Mouse (Mus musculus) intestine, embryonic 16.5 days (tissue): ENCODE measurements around the gene Grn. TPM values are rescaled to one million over a fixed set of nuclear protein-coding genes. Genes with fewer than 3 reads are reported as not detected.
A peak's percentile ranks its signal among the peaks of the same experiment; 100 is the strongest.

ENCODE experiments used
- ATAC-seq: fragments of 200-750 bp; cut with Nextera tagmentation; 2 replicates; pipeline ENCODE4 v1.8.0; 2017; ENCODE audit warnings: moderate TSS enrichment, moderate library complexity
- H3K27ac ChIP-seq: fragments of 300-500 bp; sonication (generic); 2 replicates; pipeline ENCODE4 v1.5.1; 2014; ENCODE audit warnings: mild to moderate bottlenecking, low read length
- H3K27me3 ChIP-seq: fragments of 300-500 bp; sonication (generic); replicated peaks from 2 replicates; pipeline ENCODE4 v1.6.1; 2014; ENCODE audit warnings: low read length, control low read depth, mixed read lengths; ENCODE audit not compliant: control insufficient read depth, insufficient read depth
- H3K36me3 ChIP-seq: fragments of 300-500 bp; sonication (generic); 2 replicates; pipeline ENCODE4 v1.6.1; 2014; ENCODE audit warnings: low read length, control low read depth; ENCODE audit not compliant: control insufficient read depth, insufficient read depth
- H3K4me1 ChIP-seq: fragments of 300-500 bp; sonication (generic); 2 replicates; pipeline ENCODE4 v1.6.1; 2014; ENCODE audit warnings: low read length, control low read depth, mixed read lengths; ENCODE audit not compliant: control insufficient read depth, insufficient read depth
- H3K4me2 ChIP-seq: fragments of 300-500 bp; sonication (generic); 2 replicates; pipeline ENCODE4 v1.6.1; 2014; ENCODE audit warnings: low read depth, low read length, control low read depth
- H3K4me3 ChIP-seq: fragments of 300-500 bp; sonication (generic); 2 replicates; pipeline ENCODE4 v1.5.1; 2014; ENCODE audit warnings: mild to moderate bottlenecking, low read length
- H3K9ac ChIP-seq: fragments of 300-500 bp; sonication (generic); 2 replicates; pipeline ENCODE4 v1.6.1; 2014; ENCODE audit warnings: low read depth, low read length
- H3K9me3 ChIP-seq: fragments of 300-500 bp; sonication (generic); 2 replicates; pipeline ENCODE4 v1.6.1; 2016; ENCODE audit warnings: low read length, control low read depth; ENCODE audit not compliant: control insufficient read depth
- WGBS: fragments of 180-500 bp; shearing (Covaris S2); extraction: QIAGEN DNeasy Blood & Tissue Kit; methylation state at CpG from one replicate; pipeline ENCODE4 v1.1.7; 2014; 5-methylcytosine and 5-hydroxymethylcytosine counted together
- polyA plus RNA-seq: library from polyadenylated mRNA; unstranded; fragments of >200 nt; fragmentation: Nextera tagmentation; extraction: Ambion mirVana; gene quantifications from 2 replicates; pipeline ENCODE4 v1.2.1, GENCODE M21; 2015

Gene Grn
- polyA plus RNA-seq, 1 experiment from 2014 or later = 221 TPM

- Histone ChIP-seq H3K4me3 (peak overlapping the region; percentile 50), H3K4me1 (peaks cover 22% of the 10 kb centered on the region), H3K9me3 (no peaks in the 10 kb centered on the region), H3K27me3 (peaks cover 8% of the 10 kb centered on the region; the same call in 1 of the 2 replicates), H3K4me2 (peak overlapping the region; percentile 95), H3K9ac (peak overlapping the region; percentile 43; the same call in 1 of the 2 replicates), H3K36me3 (no peaks in the 10 kb centered on the region), H3K27ac (0 out of 2 replicates have a peak overlapping the region, but pooled peaks have one; percentile 2)
- ATAC-seq = peak; percentile 34
- 18% methylated on average over 15 of the region's 15 CpGs for WGBS
Measured at GRCm38 (mm10) chr11:102392441-102393237, 37.5 kb upstream of the Grn start.

GRCm38 (mm10) chr11:102393238-102393634 is 36.9 kb upstream of the Grn start, which contains the start of gene Rundc3a:
TSS of gene Rundc3a (plus strand) at chr11:102393403.
- H3K36me3 ChIP-seq = no peaks in the 10 kb centered on the region
- no peaks in the 10 kb centered on the region for H3K9me3 ChIP-seq
- peak within 1 kb of the TSS; percentile 95 for H3K4me2 ChIP-seq
- under 1% methylated on average over 32 of the region's 34 CpGs for WGBS
- peak; percentile 78 for ATAC-seq
- peak within 1 kb of the TSS; percentile 58 for H3K9ac ChIP-seq
- H3K27me3 ChIP-seq = peaks cover 8% of the 10 kb centered on the region; the same call in 1 of the 2 replicates
- peak within 1 kb of the TSS; percentile 50 for H3K4me3 ChIP-seq
- H3K4me1 ChIP-seq = peaks cover 22% of the 10 kb centered on the region
- H3K27ac ChIP-seq = 0 out of 2 replicates have a peak within 1 kb of the TSS, but pooled peaks have one; percentile 2

DNA sequence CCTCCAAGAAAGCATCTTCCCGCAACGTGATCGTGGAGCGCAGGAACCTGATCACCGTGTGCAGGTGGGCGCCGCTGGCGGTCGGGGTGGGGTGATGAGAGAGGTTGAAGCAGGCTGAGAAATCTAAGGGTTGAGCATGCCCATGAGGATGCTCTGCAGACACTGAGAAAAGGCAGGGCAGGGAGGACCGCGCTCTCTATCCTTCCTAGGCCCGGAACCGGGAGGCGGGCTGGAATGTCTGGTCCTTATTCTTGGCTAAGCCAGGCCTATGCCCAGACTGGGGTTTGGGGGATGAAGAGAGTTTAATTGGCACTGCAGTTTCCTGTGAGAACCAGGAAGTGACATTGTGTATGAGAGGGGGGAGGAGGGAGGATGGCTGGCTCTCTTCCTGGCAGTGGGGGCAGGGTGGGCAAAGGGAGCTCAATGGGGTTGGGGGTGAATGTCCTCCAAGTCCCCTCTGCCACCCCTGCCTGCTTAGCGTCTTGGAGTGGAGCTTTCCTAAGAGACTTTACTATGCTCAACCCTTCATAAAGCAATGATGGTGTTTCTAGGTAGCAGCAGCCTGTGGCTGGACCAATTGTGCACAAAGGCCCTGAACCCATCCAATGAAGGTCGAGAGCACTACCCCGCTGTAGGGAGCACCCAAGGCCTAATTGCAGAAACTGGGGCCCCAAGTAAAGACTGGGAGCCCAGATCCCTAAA is 36.2 kb upstream of the Grn start:
- peak; percentile 31 for ATAC-seq
- Histone ChIP-seq H3K4me3 (peak overlapping the region; percentile 50), H3K36me3 (no peaks in the 10 kb centered on the region), H3K4me2 (peak overlapping the region; percentile 95), H3K9me3 (no peaks in the 10 kb centered on the region), H3K27me3 (peaks cover 12% of the 10 kb centered on the region; the same call in 1 of the 2 replicates), H3K9ac (peak overlapping the region; percentile 58), H3K27ac (0 out of 2 replicates have a peak overlapping the region, but pooled peaks have one; percentile 2), H3K4me1 (peaks cover 25% of the 10 kb centered on the region)
- 10% methylated on average over 17 of the region's 17 CpGs for WGBS

DNA sequence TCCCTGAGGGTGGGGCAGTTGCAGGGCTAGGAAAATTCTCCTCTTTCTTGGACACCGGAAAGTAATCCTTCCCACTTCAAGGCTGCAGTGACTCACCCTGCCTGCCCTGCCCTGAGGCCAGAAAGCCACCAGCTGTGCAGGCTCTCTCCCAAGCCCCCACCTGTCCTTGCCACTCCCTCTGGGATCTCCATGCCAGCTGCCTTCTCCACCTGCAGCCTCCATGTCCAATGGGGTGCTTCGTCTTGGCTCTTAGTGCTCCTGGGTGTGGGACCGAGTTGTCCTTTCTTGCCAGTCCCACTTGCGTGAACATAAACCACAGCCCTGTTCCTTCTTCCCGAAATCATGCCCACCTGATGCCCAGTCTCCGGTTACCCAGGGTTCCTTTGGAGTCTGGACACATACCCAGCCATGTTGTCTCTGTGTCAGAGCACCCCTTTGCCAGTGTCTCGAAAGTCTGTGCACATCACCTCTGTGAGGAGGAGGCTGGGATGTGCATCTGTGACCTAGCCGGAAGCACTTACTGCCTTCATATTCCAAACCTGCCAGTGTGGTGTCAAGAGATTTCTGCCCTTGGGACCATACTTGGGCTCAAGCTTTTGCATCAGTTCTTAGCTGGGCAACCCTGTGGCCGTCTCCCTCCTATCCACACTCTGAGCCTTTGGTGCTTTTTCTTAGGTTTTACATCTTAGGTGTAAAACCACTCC is 35.5 kb upstream of the Grn start:
- Histone ChIP-seq H3K27me3 (peaks cover 16% of the 10 kb centered on the region), H3K9ac (no peak overlapping the region), H3K27ac (no peak overlapping the region), H3K4me2 (peak overlapping the region; percentile 16; the same call in 1 of the 2 replicates), H3K9me3 (no peaks in the 10 kb centered on the region), H3K4me1 (peaks cover 33% of the 10 kb centered on the region), H3K36me3 (no peaks in the 10 kb centered on the region), H3K4me3 (peak overlapping the region; percentile 50; the same call in 1 of the 2 replicates)
- no peak for ATAC-seq
- 75% methylated on average over 9 of the region's 9 CpGs for whole genome bisulfite sequencing

- WGBS = 11% methylated on average over 5 of the region's 5 CpGs
- H3K27me3 ChIP-seq = peaks cover 23% of the 10 kb centered on the region
- no peaks in the 10 kb centered on the region for H3K9me3 ChIP-seq
- no peak overlapping the region for H3K4me3 ChIP-seq
- no peak overlapping the region for H3K9ac ChIP-seq
- peaks cover 37% of the 10 kb centered on the region for H3K4me1 ChIP-seq
- no peak overlapping the region for H3K27ac ChIP-seq
- no peaks in the 10 kb centered on the region for H3K36me3 ChIP-seq
- no peak overlapping the region for H3K4me2 ChIP-seq
- ATAC-seq = no peak
Measured at GRCm38 (mm10) chr11:102395250-102395649, 34.9 kb upstream of the Grn start.

- H3K4me1 ChIP-seq = peaks cover 45% of the 10 kb centered on the region
- 53% methylated on average over 6 of the region's 6 CpGs for WGBS
Measured at GRCm38 (mm10) chr11:102396263-102396662, 33.9 kb upstream of the Grn start.

DNA sequence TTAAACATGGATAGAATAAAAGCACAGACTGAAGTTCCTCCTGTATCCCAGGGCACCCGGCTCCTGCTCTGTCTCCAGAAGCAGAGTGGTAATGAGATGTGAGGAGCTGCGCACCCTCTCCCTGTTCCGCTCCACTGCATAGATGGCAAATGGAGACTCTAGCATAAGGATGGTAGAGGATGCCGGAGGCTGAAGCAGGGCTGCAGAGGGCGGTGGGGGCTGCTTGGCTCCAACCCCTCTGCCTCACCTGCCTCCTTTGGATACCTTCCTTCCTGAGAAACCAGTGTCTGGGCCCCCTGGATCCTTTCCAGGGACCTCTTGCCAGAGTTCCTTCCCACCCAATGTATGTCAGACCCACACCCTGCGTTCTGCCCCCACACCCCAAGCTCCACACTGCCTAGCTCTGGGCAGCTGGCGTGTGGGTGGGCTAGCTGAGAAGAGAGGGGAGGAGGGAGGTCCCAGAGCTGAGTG is 33.4 kb upstream of the Grn start:
- no peak overlapping the region for H3K9ac ChIP-seq
- H3K4me3 ChIP-seq = no peak overlapping the region
- ATAC-seq = no peak
- H3K4me2 ChIP-seq = no peak overlapping the region
- H3K4me1 ChIP-seq = peaks cover 45% of the 10 kb centered on the region
- 75% methylated on average over 7 of the region's 7 CpGs for WGBS
- no peaks in the 10 kb centered on the region for H3K9me3 ChIP-seq
- H3K27ac ChIP-seq = no peak overlapping the region
- H3K27me3 ChIP-seq = peaks cover 23% of the 10 kb centered on the region
- no peaks in the 10 kb centered on the region for H3K36me3 ChIP-seq

More at GRCm38 (mm10) chr11:102396263-102396662, 33.9 kb upstream of the Grn start:
- no peak overlapping the region for H3K4me2 ChIP-seq
- no peak overlapping the region for H3K9ac ChIP-seq
- H3K27ac ChIP-seq = no peak overlapping the region
- ATAC-seq = no peak
- peaks cover 23% of the 10 kb centered on the region for H3K27me3 ChIP-seq
- H3K36me3 ChIP-seq = no peaks in the 10 kb centered on the region
- H3K9me3 ChIP-seq = no peaks in the 10 kb centered on the region
- no peak overlapping the region for H3K4me3 ChIP-seq

DNA sequence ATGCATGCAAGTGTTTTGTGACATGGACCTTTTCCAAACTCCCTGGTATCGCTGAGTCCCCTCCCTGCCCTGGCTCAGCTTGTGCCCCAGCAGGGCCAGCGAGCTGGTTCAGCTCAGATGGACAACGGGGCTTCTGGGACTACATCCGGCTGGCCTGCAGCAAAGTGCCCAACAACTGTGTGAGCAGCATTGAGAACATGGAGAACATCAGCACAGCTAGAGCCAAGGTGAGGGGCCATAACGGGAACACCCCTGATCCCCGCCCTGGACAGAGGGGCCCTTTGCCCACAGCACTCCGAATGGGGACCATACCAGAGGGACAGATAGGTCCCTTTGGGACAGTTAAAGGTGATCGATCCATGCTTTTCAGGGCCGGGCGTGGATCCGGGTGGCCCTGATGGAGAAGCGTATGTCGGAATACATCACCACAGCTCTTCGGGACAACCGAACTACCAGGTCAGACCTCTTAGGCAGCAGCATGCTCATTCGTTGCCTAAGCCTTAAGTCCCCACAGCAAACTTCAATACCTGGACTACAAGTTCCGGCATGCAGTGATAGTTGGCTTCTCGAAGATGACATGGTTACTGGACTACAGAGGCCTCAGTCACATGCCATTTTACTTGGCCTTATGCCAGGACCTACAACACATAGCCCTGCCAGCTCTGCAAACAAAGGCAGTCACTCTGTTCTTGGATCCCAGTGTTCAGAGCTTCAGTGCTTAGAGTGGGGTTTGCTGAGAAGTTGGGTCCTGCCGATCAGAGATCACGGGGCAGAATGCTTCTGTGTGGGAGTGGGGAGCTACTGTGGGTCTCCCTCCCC is 31.9 kb upstream of the Grn start:
- no peak overlapping the region for H3K9ac ChIP-seq
- no peak overlapping the region for H3K27ac ChIP-seq
- no peak overlapping the region for H3K4me3 ChIP-seq
- ATAC-seq = 0 out of 2 replicates have a peak, but pooled peaks have one; percentile 32
- no peaks in the 10 kb centered on the region for H3K9me3 ChIP-seq
- no peak overlapping the region for H3K4me2 ChIP-seq
- H3K27me3 ChIP-seq = peaks cover 23% of the 10 kb centered on the region
- peaks cover 38% of the 10 kb centered on the region for H3K4me1 ChIP-seq
- 71% methylated on average over 20 of the region's 20 CpGs for WGBS
- no peaks in the 10 kb centered on the region; the same call in 1 of the 2 replicates for H3K36me3 ChIP-seq
